Mouse (Mus musculus) erythroblast, embryonic 14.5 days (primary cell): ENCODE results near the gene 4933436I01Rik. TPM values are rescaled to one million over a fixed set of nuclear protein-coding genes. Genes with fewer than 3 reads are reported as not detected.

ENCODE experiments used
- H3K27me3 ChIP-seq: 2 replicates; pipeline ENCODE4 v1.6.1; 2012; ENCODE audit warnings: inconsistent platforms; ENCODE audit not compliant: control insufficient read depth
- H3K36me3 ChIP-seq: 2 replicates; pipeline ENCODE4 v1.6.1; 2012; ENCODE audit warnings: mild to moderate bottlenecking, inconsistent platforms; ENCODE audit not compliant: control insufficient read depth
- H3K4me1 ChIP-seq: 2 replicates; pipeline ENCODE4 v1.6.1; 2012; ENCODE audit warnings: inconsistent platforms; ENCODE audit not compliant: control insufficient read depth
- H3K4me3 ChIP-seq: replicated peaks from 2 replicates; pipeline ENCODE3; 2012; ENCODE audit warnings: moderate library complexity, mild to moderate bottlenecking, inconsistent platforms
- H3K9me3 ChIP-seq: 2 replicates; pipeline ENCODE4 v1.6.1; 2012; ENCODE audit warnings: low read length, inconsistent platforms, mixed read lengths; ENCODE audit not compliant: control insufficient read depth
- GATA1 ChIP-seq: IDR thresholded peaks from 2 replicates; pipeline ENCODE4 v1.6.1; 2012; ENCODE audit warnings: low read length, inconsistent platforms, mixed read lengths
- TAL1 ChIP-seq: IDR thresholded peaks from 3 replicates; pipeline ENCODE4 v1.6.1; 2012; ENCODE audit warnings: low read length, inconsistent platforms, mixed read lengths
- polyA plus RNA-seq: library from polyadenylated mRNA; stranded (reverse); fragments of >175 nt; gene quantifications from 2 replicates; pipeline ENCODE4 v1.2.3, GENCODE M21; 2012

Gene 4933436I01Rik
- polyA plus RNA-seq, result not detected in 2 replicates

DNA sequence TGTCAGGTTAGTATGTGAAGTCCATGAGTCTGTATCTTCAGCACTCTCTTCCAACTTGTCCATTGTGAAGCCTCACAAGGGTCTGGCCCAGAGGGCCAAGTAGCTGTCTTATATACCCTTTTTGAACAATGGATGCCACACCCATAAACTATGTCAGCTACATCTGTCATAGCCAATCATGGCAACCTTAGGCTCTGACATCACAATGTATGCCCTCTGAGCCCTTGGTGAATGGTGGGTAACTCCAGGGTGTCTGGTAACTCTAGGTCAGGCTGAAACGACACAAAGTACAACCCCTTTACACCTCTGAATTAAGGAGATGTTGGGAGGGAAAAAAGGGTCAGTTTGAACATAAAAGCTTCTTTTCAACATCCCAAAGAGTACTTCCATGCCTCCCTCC is at the start of gene 4933436I01Rik:
Gene 4933436I01Rik (minus strand): TSS at position 101 of the 400 bp plus-strand sequence.
- H3K4me3 ChIP-seq, result no peak within 1 kb of the TSS
- H3K36me3 ChIP-seq, result no peaks in the 10 kb centered on the region
- H3K27me3 ChIP-seq, result no peaks in the 10 kb centered on the region
- H3K9me3 ChIP-seq, result peaks cover 6% of the 10 kb centered on the region; the same call in 1 of the 2 replicates
- H3K4me1 ChIP-seq, result no peaks in the 10 kb centered on the region
- no peak for TF ChIP-seq GATA1
- TF ChIP-seq TAL1, result no peak

DNA sequence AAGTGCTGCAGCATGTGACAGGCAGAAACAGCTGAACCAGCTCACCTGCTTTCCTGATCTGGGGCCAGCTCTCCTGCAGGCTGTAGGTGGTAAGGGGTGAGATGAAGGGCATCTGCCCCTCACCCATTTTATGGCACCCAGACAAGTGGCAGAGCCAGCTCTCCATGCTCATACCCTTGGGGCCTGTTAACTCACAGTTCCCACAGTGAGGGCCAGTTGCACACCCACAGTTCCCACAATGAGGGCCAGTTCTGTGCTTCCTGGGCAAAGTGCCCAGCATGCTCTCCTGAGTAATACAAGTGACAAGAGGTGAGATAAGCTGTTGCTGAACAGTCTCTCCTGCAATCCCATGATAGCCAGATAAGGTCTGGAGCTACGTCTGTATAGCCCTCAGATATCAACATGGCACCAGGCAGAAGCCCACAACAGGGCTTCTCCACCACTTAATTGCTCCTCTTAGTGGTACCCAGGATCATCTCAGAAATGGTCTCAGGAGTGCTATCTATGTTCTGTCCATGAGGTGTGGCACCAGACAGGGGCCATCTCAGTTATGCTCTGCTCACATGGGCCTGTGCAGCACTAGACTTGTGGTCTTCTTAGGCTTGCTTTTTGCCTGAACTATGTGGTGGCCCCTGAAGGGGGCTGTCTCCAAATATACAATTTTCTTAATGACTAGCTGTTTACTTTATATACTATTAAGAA is 3.7 kb upstream of the 4933436I01Rik start:
- Histone ChIP-seq H3K9me3 (peaks cover 6% of the 10 kb centered on the region; the same call in 1 of the 2 replicates), H3K4me3 (no peak overlapping the region), H3K27me3 (no peaks in the 10 kb centered on the region), H3K36me3 (no peaks in the 10 kb centered on the region), H3K4me1 (no peaks in the 10 kb centered on the region)
- TF ChIP-seq TAL1 (no peak), GATA1 (no peak)

DNA sequence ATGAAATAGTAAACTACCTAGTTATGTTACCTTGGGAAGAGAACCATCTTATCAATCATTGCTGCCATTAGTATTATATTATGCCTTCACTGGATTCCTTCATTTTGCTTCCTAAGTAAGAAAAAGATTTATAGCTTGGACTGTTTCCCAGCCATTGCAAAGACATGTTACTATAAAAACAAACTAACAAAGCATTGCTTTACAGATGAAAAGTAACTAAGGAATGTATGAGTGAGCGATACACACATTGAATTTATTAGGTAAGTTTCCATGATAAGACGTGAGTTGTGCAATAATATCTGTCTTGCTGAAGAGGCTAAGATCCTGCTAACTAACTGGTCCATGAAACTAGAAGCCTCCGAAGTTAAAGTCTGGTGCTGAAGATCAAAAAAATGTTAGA is 37.8 kb downstream of the 4933436I01Rik start:
- no peaks in the 10 kb centered on the region for H3K4me1 ChIP-seq
- no peaks in the 10 kb centered on the region for H3K36me3 ChIP-seq
- TF ChIP-seq TAL1 (no peak), GATA1 (no peak)
- H3K27me3 ChIP-seq, result no peaks in the 10 kb centered on the region
- H3K9me3 ChIP-seq, result no peaks in the 10 kb centered on the region
- H3K4me3 ChIP-seq, result no peak overlapping the region

Other genes starting within 250 kb of the 4933436I01Rik start
- gene Gm1140, start 227.9 kb downstream of the 4933436I01Rik start, polyA plus RNA-seq, result not detected in 2 replicates
- not detected in 2 replicates for gene Gm14692, start 225.8 kb downstream of the 4933436I01Rik start, polyA plus RNA-seq